Mouse (Mus musculus) hindbrain, embryonic 10.5 days (tissue): ENCODE measurements at regions not wholly inside any gene's neighbourhood (a gene's known extent, or its start where the extent isn't known, plus 50 kb on each side); places are given as distances from the start of the nearest gene placed in this dataset.
A peak's percentile ranks its signal among the peaks of the same experiment; 100 is the strongest.

Experiments used
- DNase-seq: peaks from one replicate; pipeline ENCODE4 v3.0.0-alpha.2; 2017; ENCODE audit warnings: low spot score
- H3K27ac ChIP-seq: fragments of 300-500 bp; sonication (generic); 2 replicates; pipeline ENCODE4 v1.5.1; 2016; ENCODE audit warnings: mild to moderate bottlenecking, moderate library complexity
- H3K27me3 ChIP-seq: fragments of 300-500 bp; sonication (generic); 2 replicates; pipeline ENCODE4 v1.6.1; 2016; ENCODE audit warnings: mild to moderate bottlenecking; ENCODE audit not compliant: poor library complexity, insufficient read depth, severe bottlenecking
- H3K36me3 ChIP-seq: fragments of 300-500 bp; sonication (generic); 2 replicates; pipeline ENCODE4 v1.6.1; 2016; ENCODE audit warnings: mild to moderate bottlenecking, moderate library complexity
- H3K4me1 ChIP-seq: fragments of 300-500 bp; sonication (generic); replicated peaks from 2 replicates; pipeline ENCODE4 v1.6.1; 2016; ENCODE audit warnings: mild to moderate bottlenecking
- H3K4me3 ChIP-seq: fragments of 300-500 bp; sonication (generic); 2 replicates; pipeline ENCODE4 v1.5.1; 2016; ENCODE audit warnings: mild to moderate bottlenecking, moderate library complexity
- H3K9me3 ChIP-seq: fragments of 300-500 bp; sonication (generic); 2 replicates; pipeline ENCODE4 v1.6.1; 2016; ENCODE audit warnings: mild to moderate bottlenecking, moderate library complexity
- WGBS: fragments of 180-500 bp; shearing (Covaris S2); methylation state at CpG from one replicate; pipeline ENCODE4 v1.1.7; 2016; 5-methylcytosine and 5-hydroxymethylcytosine counted together

DNA sequence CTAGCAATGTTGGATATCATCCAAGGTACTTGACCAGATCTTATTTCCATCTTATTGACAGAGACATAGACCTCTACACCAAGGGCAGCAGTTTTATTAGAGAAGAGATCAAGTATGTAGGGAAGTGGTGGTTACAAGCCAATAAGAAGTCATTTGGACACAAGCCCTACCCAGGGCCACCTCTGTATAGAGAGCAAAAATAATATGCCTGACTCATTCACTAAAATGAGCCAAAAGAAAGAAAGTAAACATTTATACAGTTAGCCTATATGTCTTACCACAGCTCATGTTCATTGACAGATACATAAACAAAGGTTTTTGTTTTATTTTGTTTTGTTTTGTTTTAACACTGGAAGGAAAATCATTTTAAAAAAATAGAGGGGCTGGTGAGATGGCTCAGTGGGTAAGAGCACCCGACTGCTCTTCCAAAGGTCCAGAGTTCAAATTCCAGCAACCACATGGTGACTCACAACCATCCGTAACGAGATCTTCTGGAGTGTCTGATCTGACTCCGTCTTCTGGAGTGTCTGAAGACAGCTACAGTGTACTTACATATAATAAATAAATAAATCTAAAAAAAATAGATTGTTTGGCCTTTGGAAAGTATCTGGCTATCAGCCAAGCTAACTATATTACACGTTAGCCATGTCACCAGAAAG is 76.9 kb downstream of the Rlim start:
- Histone ChIP-seq H3K36me3 (no peaks in the 10 kb centered on the region), H3K27ac (no peak overlapping the region), H3K27me3 (peaks cover 76% of the 10 kb centered on the region), H3K4me1 (no peaks in the 10 kb centered on the region), H3K4me3 (no peak overlapping the region), H3K9me3 (no peaks in the 10 kb centered on the region)
- 80% methylated on average over 5 of the region's 5 CpGs for WGBS
- DNase-seq = no peak

DNA sequence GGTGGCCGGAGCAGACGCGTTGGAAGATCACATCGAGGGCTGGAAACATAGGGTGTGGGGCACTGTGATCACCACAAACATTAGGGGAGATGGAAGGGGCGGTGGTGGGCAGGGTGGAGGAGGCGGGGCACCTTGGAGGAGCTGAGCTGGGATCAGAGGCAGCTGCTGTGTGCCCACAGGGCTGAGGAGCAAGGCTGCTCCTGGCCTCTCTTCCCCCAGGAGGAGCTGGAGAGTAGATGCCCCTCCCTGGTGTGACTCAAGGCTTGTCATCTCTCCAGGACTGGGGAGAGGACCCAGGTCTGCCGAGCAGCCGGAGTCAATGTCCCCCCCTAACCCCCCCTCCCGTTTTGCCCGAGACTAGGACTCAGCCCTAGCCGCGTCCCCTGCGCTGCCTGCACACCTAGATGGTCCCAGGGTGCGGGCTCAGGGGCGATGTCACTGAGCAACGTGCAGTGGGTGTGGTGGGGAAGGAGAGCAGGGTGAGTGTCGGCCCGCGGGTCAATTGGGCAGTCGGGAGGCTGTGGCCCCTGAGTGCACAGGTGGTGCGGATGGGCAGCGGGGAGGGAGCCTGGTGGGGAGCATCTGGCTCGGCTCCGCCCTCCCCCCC is 57.6 kb upstream of the Slc16a2 start:
- no peak overlapping the region for H3K27ac ChIP-seq
- no peaks in the 10 kb centered on the region for H3K9me3 ChIP-seq
- H3K4me3 ChIP-seq = peak overlapping the region; percentile 35
- H3K27me3 ChIP-seq = peaks cover 95% of the 10 kb centered on the region
- DNase-seq = peak; percentile 3
- peaks cover 6% of the 10 kb centered on the region; the same call in 1 of the 2 replicates for H3K4me1 ChIP-seq
- no peaks in the 10 kb centered on the region for H3K36me3 ChIP-seq
- WGBS = 26% methylated on average over 24 of the region's 24 CpGs
